Mouse (Mus musculus) midbrain, embryonic 11.5 days (tissue): ENCODE measurements around the gene Mast4. TPM values are rescaled to one million over a fixed set of nuclear protein-coding genes. Genes with fewer than 3 reads are reported as not detected.

ENCODE experiments used
- ATAC-seq: fragments of 200-750 bp; cut with Nextera tagmentation; 2 replicates; pipeline ENCODE4 v1.8.0; 2017; ENCODE audit warnings: moderate TSS enrichment, moderate library complexity; ENCODE audit not compliant: low FRiP score
- DNase-seq: peaks from one replicate; pipeline ENCODE4 v3.0.0; 2015; ENCODE audit warnings: low spot score; ENCODE audit errors: missing footprints
- H3K27ac ChIP-seq: fragments of 300-500 bp; sonication (generic); 2 replicates; pipeline ENCODE4 v1.5.1; 2014; ENCODE audit warnings: low read depth, low read length
- H3K27me3 ChIP-seq: fragments of 300-500 bp; sonication (generic); 2 replicates; pipeline ENCODE4 v1.6.1; 2014; ENCODE audit warnings: mild to moderate bottlenecking, low read length, moderate library complexity, mixed read lengths; ENCODE audit not compliant: control insufficient read depth, insufficient read depth
- H3K36me3 ChIP-seq: fragments of 300-500 bp; sonication (generic); 2 replicates; pipeline ENCODE4 v1.6.1; 2014; ENCODE audit warnings: mild to moderate bottlenecking, low read length, moderate library complexity, mixed read lengths; ENCODE audit not compliant: control insufficient read depth, insufficient read depth
- H3K4me1 ChIP-seq: fragments of 300-500 bp; sonication (generic); 2 replicates; pipeline ENCODE4 v1.6.1; 2014; ENCODE audit warnings: low read length; ENCODE audit not compliant: control insufficient read depth, insufficient read depth
- H3K4me2 ChIP-seq: fragments of 300-500 bp; sonication (generic); 2 replicates; pipeline ENCODE4 v1.6.1; 2014; ENCODE audit warnings: mild to moderate bottlenecking, moderate library complexity
- H3K4me3 ChIP-seq: fragments of 300-500 bp; sonication (generic); 2 replicates; pipeline ENCODE4 v1.5.1; 2014; ENCODE audit warnings: low read depth, low read length
- H3K9ac ChIP-seq: fragments of 300-500 bp; sonication (generic); 2 replicates; pipeline ENCODE4 v1.6.1; 2014; ENCODE audit warnings: low read length
- H3K9me3 ChIP-seq: fragments of 300-500 bp; sonication (generic); 2 replicates; pipeline ENCODE4 v1.6.1; 2016; ENCODE audit warnings: low read length; ENCODE audit not compliant: control insufficient read depth
- WGBS: fragments of 180-500 bp; shearing (Covaris S2); extraction: QIAGEN DNeasy Blood & Tissue Kit; methylation state at CpG from one replicate; pipeline ENCODE4 v1.1.7; 2014; 5-methylcytosine and 5-hydroxymethylcytosine counted together
- polyA plus RNA-seq: library from polyadenylated mRNA; unstranded; fragments of >200 nt; fragmentation: Nextera tagmentation; extraction: Ambion mirVana; gene quantifications from 2 replicates; pipeline ENCODE4 v1.2.1, GENCODE M21; 2014

Gene Mast4
- polyA plus RNA-seq, 1 experiment from 2014 or later = 20.4 TPM

- no peaks in the 10 kb centered on the region for H3K36me3 ChIP-seq
- peak; percentile 65 for DNase-seq
- 78% methylated on average over 4 of the region's 4 CpGs for WGBS
Observed at GRCm38 (mm10) chr13:103341031-103341430, 6.7 kb upstream of the Mast4 start.

GRCm38 (mm10) chr13:103338616-103339015 lies 4.3 kb upstream of the Mast4 start:
- DNase-seq (peak; percentile 47), ATAC-seq (no peak)
- WGBS = 77% methylated on average over 2 of the region's 2 CpGs
- Histone ChIP-seq H3K4me2 (no peak overlapping the region), H3K4me1 (peaks cover 10% of the 10 kb centered on the region), H3K9me3 (no peaks in the 10 kb centered on the region), H3K36me3 (no peaks in the 10 kb centered on the region), H3K27ac (no peak overlapping the region), H3K9ac (no peak overlapping the region), H3K27me3 (peaks cover 18% of the 10 kb centered on the region), H3K4me3 (no peak overlapping the region)

More at GRCm38 (mm10) chr13:103341031-103341430, 6.7 kb upstream of the Mast4 start:
- H3K4me3 ChIP-seq = no peak overlapping the region
- H3K9me3 ChIP-seq = no peaks in the 10 kb centered on the region
- no peak overlapping the region for H3K9ac ChIP-seq
- no peak overlapping the region for H3K4me2 ChIP-seq
- H3K27ac ChIP-seq = no peak overlapping the region
- H3K27me3 ChIP-seq = peaks cover 3% of the 10 kb centered on the region
- ATAC-seq = no peak
- no peaks in the 10 kb centered on the region for H3K4me1 ChIP-seq

- H3K9ac ChIP-seq = no peak overlapping the region
- H3K27ac ChIP-seq = no peak overlapping the region
- WGBS = 5% methylated on average over 5 of the region's 5 CpGs
- no peak for ATAC-seq
- H3K4me1 ChIP-seq = peaks cover 19% of the 10 kb centered on the region
- no peaks in the 10 kb centered on the region for H3K9me3 ChIP-seq
- no peaks in the 10 kb centered on the region for H3K36me3 ChIP-seq
- DNase-seq = no peak
- H3K4me2 ChIP-seq = no peak overlapping the region
- H3K4me3 ChIP-seq = no peak overlapping the region
- peaks cover 24% of the 10 kb centered on the region for H3K27me3 ChIP-seq
Observed at GRCm38 (mm10) chr13:103336237-103336636, 1.9 kb upstream of the Mast4 start.

DNA sequence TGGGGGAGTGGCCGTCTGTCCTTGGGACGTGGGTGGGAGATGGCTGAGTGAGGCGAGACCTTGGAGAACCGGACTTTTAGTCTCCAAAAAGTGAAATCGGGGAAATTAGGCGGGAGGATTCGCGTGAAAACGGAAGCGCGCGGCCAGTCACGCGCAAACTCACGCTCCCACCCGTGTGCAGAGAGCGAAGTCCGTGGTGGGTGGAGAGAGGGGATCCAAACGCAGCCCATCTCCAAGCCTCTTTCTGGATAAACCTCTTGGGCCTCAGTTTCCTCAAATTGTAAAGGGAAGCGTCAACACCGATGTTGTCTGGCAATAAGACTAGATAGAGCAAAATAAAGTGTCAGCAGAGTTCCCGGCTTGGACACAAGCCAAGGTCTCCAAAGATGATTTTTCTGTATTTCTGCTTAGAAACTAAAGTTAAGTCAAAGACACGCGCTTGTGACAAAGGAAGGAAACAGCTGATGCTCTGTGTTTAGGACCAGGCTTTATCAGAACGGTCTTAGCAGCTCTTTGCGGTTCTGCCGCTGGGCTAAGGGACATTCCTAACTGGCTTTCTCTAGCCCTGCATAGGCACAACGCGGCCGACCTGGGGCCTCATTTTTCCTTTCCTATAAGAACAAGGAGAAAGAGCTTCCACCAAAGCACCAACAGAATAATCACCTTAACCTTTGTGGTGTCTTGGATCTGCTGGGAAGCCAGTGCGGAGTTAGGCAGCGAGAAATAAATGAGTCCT lies 594 bp upstream of the Mast4 start:
- H3K27ac ChIP-seq = no peak overlapping the region

GRCm38 (mm10) chr13:103333601-103334391 lies 501 bp downstream of the Mast4 start:
- Histone ChIP-seq H3K27ac (no peak overlapping the region), H3K27me3 (peaks cover 26% of the 10 kb centered on the region)

More for the DNA sequence above, 594 bp upstream of the Mast4 start:
- peak; percentile 22; the same call in 1 of the 2 replicates for ATAC-seq
- Histone ChIP-seq H3K9ac (peak overlapping the region; percentile 51), H3K36me3 (no peaks in the 10 kb centered on the region), H3K4me3 (peak overlapping the region; percentile 70), H3K9me3 (no peaks in the 10 kb centered on the region), H3K27me3 (peaks cover 26% of the 10 kb centered on the region), H3K4me2 (peak overlapping the region; percentile 58), H3K4me1 (peaks cover 19% of the 10 kb centered on the region)
- peak; percentile 95 for DNase-seq
- WGBS = under 1% methylated on average over 32 of the region's 32 CpGs

DNA sequence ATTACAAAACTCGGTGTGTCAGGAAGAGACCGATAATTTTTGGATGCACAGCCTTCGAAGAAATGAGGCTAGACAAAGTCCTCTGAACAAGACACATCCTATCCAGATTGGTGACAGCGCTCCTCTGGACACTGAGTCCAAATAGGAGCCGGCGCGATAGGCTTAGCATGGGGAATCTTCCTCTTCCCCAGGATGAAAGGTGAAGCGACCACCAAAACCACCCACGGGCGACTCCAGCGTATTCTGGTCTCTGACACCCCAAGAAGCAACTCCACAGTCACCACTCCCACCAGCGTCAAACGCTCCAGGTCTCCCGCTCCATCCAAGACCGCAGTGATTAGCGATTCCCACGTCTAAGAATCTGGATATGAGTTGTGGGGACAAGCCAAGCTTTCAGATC lies 1.1 kb downstream of the Mast4 start:
- Histone ChIP-seq H3K4me2 (peak overlapping the region; percentile 58), H3K4me3 (peak overlapping the region; percentile 70), H3K27ac (no peak overlapping the region), H3K9ac (peak overlapping the region; percentile 51; the same call in 1 of the 2 replicates), H3K4me1 (peaks cover 19% of the 10 kb centered on the region), H3K27me3 (peaks cover 26% of the 10 kb centered on the region), H3K9me3 (no peaks in the 10 kb centered on the region), H3K36me3 (no peaks in the 10 kb centered on the region)
- DNase-seq = no peak
- ATAC-seq = no peak; the same call in 1 of the 2 replicates
- under 1% methylated on average over 17 of the region's 17 CpGs for WGBS

More at GRCm38 (mm10) chr13:103333601-103334391, 501 bp downstream of the Mast4 start:
- Histone ChIP-seq H3K9me3 (no peaks in the 10 kb centered on the region), H3K4me1 (peaks cover 19% of the 10 kb centered on the region), H3K4me3 (peak overlapping the region; percentile 70), H3K4me2 (peak overlapping the region; percentile 58), H3K36me3 (no peaks in the 10 kb centered on the region), H3K9ac (peak overlapping the region; percentile 51)
- peak; percentile 56 for ATAC-seq
- under 1% methylated on average over 65 of the region's 74 CpGs for WGBS
- DNase-seq = peak; percentile 97

GRCm38 (mm10) chr13:103332731-103333130 lies 1.6 kb downstream of the Mast4 start:
- Histone ChIP-seq H3K9me3 (no peaks in the 10 kb centered on the region), H3K9ac (no peak overlapping the region), H3K36me3 (no peaks in the 10 kb centered on the region), H3K4me3 (peak overlapping the region; percentile 70; the same call in 1 of the 2 replicates), H3K4me1 (peaks cover 19% of the 10 kb centered on the region), H3K27me3 (peaks cover 26% of the 10 kb centered on the region), H3K27ac (no peak overlapping the region), H3K4me2 (peak overlapping the region; percentile 58)
- WGBS = 5% methylated on average over 9 of the region's 9 CpGs
- no peak for ATAC-seq
- DNase-seq = peak; percentile 91

GRCm38 (mm10) chr13:103331096-103331495 lies 3.2 kb downstream of the Mast4 start:
- 63% methylated on average over 7 of the region's 7 CpGs for WGBS
- Histone ChIP-seq H3K27me3 (peaks cover 23% of the 10 kb centered on the region), H3K9ac (no peak overlapping the region), H3K9me3 (no peaks in the 10 kb centered on the region), H3K4me2 (no peak overlapping the region), H3K27ac (no peak overlapping the region), H3K4me1 (peaks cover 19% of the 10 kb centered on the region), H3K36me3 (no peaks in the 10 kb centered on the region), H3K4me3 (no peak overlapping the region)
- DNase-seq (peak; percentile 79), ATAC-seq (no peak)

DNA sequence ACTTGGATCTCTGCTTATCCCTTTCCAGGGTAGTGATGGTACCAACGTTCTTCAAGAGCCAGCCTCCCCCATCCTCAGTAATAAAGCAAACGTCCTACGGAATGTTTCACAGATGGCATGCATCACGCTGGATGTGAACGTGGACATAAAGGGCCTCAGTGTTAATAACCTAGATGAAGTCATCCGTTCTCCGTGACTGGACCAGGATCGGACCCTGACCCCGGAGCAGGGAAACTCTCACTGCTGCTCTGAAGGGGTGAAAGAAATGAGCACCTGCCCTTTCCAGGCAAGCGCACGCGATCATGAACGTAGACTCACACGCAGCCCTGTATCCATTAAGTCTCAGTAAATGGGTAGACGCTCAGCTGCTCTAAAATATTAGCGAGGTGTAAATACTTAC lies 6.0 kb downstream of the Mast4 start:
- Histone ChIP-seq H3K4me1 (peaks cover 6% of the 10 kb centered on the region), H3K4me2 (no peak overlapping the region), H3K27me3 (peaks cover 5% of the 10 kb centered on the region), H3K36me3 (no peaks in the 10 kb centered on the region), H3K9ac (no peak overlapping the region), H3K27ac (no peak overlapping the region), H3K9me3 (no peaks in the 10 kb centered on the region), H3K4me3 (no peak overlapping the region)
- WGBS = 90% methylated on average over 16 of the region's 16 CpGs
- DNase-seq (peak; percentile 49), ATAC-seq (no peak)
